Mouse (Mus musculus) liver, embryonic 14 days (tissue): ENCODE data around the gene Vmn1r189. TPM values are rescaled to one million over a fixed set of nuclear protein-coding genes. Genes with fewer than 3 reads are reported as not detected.

Experiments
- polyA plus RNA-seq: library from polyadenylated mRNA; depleted of rRNA; stranded (reverse); fragments of >200 nt; gene quantifications from 2 replicates; pipeline ENCODE4 v1.2.3, GENCODE M21; 2012; rRNA removed

Vmn1r189 gene
- not detected in 2 replicates for polyA plus RNA-seq

DNA sequence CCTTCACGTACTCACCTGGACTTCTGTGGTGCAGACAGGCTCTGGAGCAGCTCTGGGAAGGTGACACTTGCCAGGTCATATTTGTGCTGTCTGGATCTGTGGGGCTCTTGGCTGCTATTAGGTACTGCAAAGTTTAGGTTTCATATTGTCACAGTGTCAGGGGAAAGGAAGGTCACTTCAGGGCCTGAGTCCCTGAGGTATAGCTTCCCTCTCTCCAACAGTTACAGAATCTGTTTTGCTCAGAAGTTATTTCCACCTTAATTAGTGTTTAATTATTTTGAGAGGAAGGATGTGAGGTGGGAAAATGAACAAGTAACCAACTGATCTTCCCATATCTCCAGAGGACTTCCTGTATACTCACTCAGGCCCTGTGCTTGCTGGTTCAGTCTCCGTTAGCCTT is at the start of gene Vmn1r189:
Gene Vmn1r189, minus strand, starts transcription at position 101 of the 400 bp plus-strand sequence.

DNA sequence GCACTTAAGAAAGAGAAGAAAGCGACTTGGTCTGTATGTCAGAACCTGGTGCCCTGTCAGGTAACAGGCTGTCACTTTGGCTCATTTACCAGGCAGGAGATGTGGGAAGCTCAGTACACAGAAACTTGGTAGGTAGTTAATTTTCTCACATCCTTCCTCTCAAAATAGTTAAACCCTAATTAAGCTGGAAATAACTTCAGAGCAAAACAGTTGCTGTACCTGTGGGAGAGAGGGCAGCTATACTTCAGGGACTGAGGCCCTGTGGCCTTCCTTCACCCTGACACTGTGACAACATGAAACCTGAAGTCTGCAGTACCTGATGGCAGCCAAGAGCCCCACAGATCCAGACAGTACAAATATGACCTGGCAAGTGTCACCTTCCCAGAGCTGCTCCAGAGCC is 21.5 kb downstream of the Vmn1r189 start, which contains the start of gene Vmn1r188:
Gene Vmn1r188, plus strand, starts transcription at position 301 of the 400 bp plus-strand sequence.

Other genes starting within 250 kb of the Vmn1r189 start
- gene Zfp184, start 160.7 kb downstream of the Vmn1r189 start, polyA plus RNA-seq = 0.38 and 0.40 TPM in 2 replicates
- gene Pom121l2, start 124.6 kb downstream of the Vmn1r189 start, polyA plus RNA-seq = not detected in 2 replicates
- 0.35 and 0.44 TPM in 2 replicates for gene Prss16, start 96.1 kb downstream of the Vmn1r189 start, polyA plus RNA-seq
- gene Hist1h2ah, start 70.3 kb downstream of the Vmn1r189 start, polyA plus RNA-seq = 4.6 and 8.3 TPM in 2 replicates
- 16.6 and 17.0 TPM in 2 replicates for gene Hist1h2bk, start 70.0 kb downstream of the Vmn1r189 start, polyA plus RNA-seq
- 88.8 and 92.7 TPM in 2 replicates for gene Hist1h4i, start 64.5 kb downstream of the Vmn1r189 start, polyA plus RNA-seq
- 30.4 and 32.0 TPM in 2 replicates for gene Hist1h2ag, start 62.9 kb downstream of the Vmn1r189 start, polyA plus RNA-seq
- 23.7 and 28.8 TPM in 2 replicates for gene Hist1h2bj, start 62.6 kb downstream of the Vmn1r189 start, polyA plus RNA-seq
- gene Vmn1r188, start 21.4 kb downstream of the Vmn1r189 start, polyA plus RNA-seq = not detected in 2 replicates
- gene Vmn1r191, start 78.1 kb upstream of the Vmn1r189 start, polyA plus RNA-seq = not detected in 2 replicates
- not detected in 2 replicates for gene Vmn1r192, start 85.3 kb upstream of the Vmn1r189 start, polyA plus RNA-seq
- not detected in 2 replicates for gene Vmn1r193, start 117.3 kb upstream of the Vmn1r189 start, polyA plus RNA-seq
- not detected in 2 replicates for gene Vmn1r194, start 138.4 kb upstream of the Vmn1r189 start, polyA plus RNA-seq
- gene Vmn1r195, start 164.7 kb upstream of the Vmn1r189 start, polyA plus RNA-seq = not detected in 2 replicates
- not detected in 2 replicates for gene Vmn1r196, start 184.1 kb upstream of the Vmn1r189 start, polyA plus RNA-seq
- not detected in 2 replicates for gene Vmn1r197, start 218.8 kb upstream of the Vmn1r189 start, polyA plus RNA-seq
- gene Vmn1r198, start 244.5 kb upstream of the Vmn1r189 start, polyA plus RNA-seq = not detected in 2 replicates